Mouse (Mus musculus) fibroblast of lung, adult 2 months (primary cell): Measurements from ENCODE around the gene Zkscan14.
"Not testable (repeated sequence)": the region's sequence is repeated elsewhere in the genome, so short reads cannot be mapped to it uniquely, and the experiment has no call there.

ENCODE experiments used
- DNase-seq: peaks from one replicate; pipeline ENCODE4 v3.0.0-alpha.2; 2011; ENCODE audit warnings: low read depth

The Zkscan14 gene

GRCm38 (mm10) chr5:145201321-145201991, at the start of gene Zkscan14:
Zkscan14 (minus strand) TSS chr5:145201868.
- peak; percentile 62 for DNase-seq

GRCm38 (mm10) chr5:145249520-145249919, 47.9 kb upstream of the Zkscan14 start:
- DNase-seq = no peak

GRCm38 (mm10) chr5:145234636-145235035, 33.0 kb upstream of the Zkscan14 start:
- no peak for DNase-seq

- peak; percentile 30 for DNase-seq
Observed at GRCm38 (mm10) chr5:145231893-145232411, 30.3 kb upstream of the Zkscan14 start.

- peak; percentile 95 for DNase-seq
Observed at GRCm38 (mm10) chr5:145231367-145231871, 29.8 kb upstream of the Zkscan14 start, which contains the start of gene Zfp655. Zfp655 (plus strand) TSS chr5:145231715.

GRCm38 (mm10) chr5:145230641-145231040, 29.0 kb upstream of the Zkscan14 start:
- no peak for DNase-seq

- DNase-seq = not testable (repeated sequence)
Observed at GRCm38 (mm10) chr5:145229283-145229682, 27.6 kb upstream of the Zkscan14 start.

GRCm38 (mm10) chr5:145226453-145226852, 24.8 kb upstream of the Zkscan14 start:
- DNase-seq = no peak

DNA sequence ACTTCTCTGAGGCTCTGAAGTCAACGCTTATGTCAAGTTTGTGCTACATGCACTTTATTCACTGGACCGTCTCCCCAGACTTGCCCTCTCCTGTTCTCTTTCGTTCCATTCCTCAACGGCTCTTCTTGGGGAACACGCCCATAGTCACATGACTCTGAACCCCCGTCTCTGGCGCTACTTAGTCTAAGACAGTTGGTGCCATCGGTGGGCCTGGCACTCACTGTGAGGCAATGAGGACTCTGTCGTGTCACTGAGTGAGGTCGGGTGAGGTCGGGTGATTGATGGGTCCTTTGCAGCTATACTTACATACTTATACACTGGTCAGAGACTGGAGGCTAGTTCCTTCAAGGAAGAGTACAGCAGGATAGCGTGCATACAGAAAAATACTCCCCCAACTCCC, 21.7 kb upstream of the Zkscan14 start:
- no peak for DNase-seq

GRCm38 (mm10) chr5:145222840-145223239, 21.2 kb upstream of the Zkscan14 start:
- DNase-seq = no peak

GRCm38 (mm10) chr5:145219981-145220380, 18.3 kb upstream of the Zkscan14 start:
- no peak for DNase-seq

DNA sequence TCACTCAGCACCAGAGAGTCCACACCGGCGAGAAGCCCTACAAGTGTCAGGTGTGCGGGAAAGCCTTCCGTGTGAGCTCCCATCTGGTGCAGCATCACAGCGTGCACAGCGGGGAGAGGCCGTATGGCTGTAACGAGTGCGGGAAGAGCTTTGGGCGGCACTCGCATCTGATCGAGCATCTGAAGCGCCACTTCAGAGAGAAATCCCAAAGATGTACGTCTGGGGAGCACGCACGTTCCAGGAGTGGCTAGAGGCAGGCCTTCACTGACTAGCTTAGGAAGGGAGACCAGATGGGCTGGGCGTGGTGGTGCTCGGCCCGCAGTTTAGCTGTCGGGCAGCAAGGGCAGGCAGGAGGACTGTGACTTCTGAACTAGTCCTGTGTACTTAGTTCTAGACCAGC, 17.0 kb upstream of the Zkscan14 start:
- no peak for DNase-seq

- no peak for DNase-seq
Observed at GRCm38 (mm10) chr5:145218206-145218605, 16.5 kb upstream of the Zkscan14 start.

GRCm38 (mm10) chr5:145217746-145218145, 16.1 kb upstream of the Zkscan14 start:
- DNase-seq = no peak

DNA sequence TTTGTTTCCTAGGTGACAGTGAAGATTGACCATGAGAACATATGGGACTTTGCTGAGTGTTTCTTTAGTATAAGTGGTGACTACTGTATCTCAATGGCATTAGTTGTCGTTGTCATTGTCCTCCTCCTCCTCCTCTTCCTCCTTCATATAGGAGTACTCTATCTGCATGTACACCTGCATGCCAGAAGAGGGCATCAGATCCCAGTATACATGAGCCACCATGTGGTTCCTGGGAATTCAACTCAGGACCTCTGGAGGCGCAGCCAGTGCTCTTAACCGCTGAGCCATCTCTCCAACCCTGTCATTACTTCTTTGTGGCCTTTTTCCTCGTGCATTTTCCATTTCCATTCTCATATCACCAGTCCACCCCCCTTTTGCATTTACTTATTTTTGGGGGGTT, 13.0 kb upstream of the Zkscan14 start:
- DNase-seq = no peak

- DNase-seq = no peak
Observed at GRCm38 (mm10) chr5:145213505-145213904, 11.8 kb upstream of the Zkscan14 start.

DNA sequence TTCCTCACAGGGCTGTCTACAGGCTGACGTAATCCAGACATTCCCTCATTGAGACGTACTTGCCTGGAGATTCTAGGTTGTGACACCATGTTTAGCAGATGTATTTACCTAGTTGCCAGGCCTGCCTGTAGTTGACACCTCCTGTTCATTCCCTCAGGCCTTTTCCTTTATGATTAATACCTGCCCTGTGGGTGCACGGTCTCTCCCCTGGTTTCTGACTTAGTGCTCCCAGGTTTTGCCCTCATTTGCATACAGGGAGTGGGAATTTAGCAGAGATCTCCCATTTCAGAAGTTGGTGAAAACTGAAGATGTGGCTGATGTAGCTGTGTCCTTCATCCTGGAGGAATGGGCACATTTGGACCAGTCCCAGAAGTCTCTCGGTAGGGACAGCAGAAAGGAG, 10.5 kb upstream of the Zkscan14 start:
- DNase-seq = no peak

- no peak for DNase-seq
Observed at GRCm38 (mm10) chr5:145211340-145211739, 9.7 kb upstream of the Zkscan14 start.

DNA sequence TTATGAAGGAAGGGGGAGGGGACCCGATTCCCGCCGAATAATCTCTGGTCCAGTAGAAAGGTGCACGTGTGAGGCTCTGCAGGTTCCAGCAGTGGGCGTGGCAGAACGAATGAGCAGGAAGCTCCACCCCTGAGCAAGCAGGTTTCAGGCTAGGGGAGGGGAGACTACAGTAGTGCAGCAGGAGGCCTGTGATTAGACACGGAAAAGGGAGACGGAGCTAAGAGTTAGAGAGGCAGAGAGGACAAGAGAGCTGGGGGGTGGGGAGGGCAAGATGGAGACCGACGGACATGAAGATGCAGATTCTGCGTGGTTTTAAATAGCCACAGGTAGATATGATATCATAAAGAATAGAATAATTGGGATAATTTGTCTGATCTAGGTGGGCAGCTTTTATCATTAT, 6.7 kb upstream of the Zkscan14 start:
- DNase-seq = not testable (repeated sequence)

- no peak for DNase-seq
Observed at GRCm38 (mm10) chr5:145207954-145208353, 6.3 kb upstream of the Zkscan14 start.

DNA sequence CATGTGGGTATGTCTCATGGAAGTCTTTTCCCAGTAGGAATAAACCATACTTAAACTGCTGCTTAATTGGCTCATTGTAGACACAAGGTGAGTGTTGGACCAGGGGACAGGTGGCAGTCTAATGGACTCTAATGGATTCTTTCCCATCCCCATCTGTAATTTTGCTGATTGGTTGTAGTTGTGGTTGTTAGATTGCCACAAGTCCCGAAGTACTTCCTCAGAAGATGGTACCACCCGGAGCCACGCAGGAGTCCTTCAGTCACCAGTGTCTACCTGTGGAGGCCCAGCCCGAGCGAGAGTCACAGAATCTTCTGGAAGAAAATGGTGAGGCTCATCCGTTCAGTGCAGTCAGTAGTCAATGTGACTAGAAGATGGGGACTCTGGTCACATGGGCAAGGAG, 5.7 kb upstream of the Zkscan14 start:
- DNase-seq = no peak

- peak; percentile 15 for DNase-seq
Observed at GRCm38 (mm10) chr5:145205041-145205440, 3.4 kb upstream of the Zkscan14 start.

DNA sequence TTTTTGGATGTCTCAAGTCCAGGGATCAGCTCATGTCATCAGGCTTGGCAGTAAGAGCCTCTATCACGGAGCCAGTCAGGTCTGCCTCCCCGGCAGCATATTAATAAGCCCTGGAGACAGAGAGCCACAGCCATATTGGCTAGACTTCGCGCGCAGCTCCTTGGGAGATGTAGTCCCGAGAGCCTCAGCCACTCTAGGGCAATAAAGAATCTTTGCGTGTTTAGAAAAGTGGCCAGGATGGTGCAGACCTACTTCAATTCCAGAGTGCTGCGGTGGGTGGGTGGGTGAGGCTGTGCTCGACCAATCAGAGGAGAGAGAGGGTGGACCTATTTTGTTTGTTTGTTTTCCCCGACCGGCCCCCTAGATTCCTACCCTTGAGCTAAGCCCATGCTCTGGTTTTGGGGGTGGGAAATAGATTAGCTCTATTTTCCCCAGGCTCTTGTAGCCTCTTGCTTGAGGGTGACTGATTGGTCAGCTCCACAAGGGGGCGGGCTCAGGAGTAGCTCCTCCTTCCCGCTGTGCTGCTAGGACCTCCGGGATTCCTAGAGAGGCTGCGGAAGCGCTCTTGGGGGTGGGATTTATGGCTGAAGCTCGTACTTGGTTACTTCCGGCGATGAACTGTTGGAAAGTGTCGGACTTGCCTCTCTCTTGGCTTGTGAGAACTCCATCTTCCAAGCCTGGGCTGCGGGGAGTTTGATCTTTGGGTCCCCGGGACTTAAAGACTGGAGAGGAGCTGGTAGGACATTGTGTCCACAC, 2.4 kb upstream of the Zkscan14 start, which contains the start of gene Zkscan5:
TSS of gene Zkscan5 (plus strand) at position 627 of the 756 bp plus-strand sequence.
- DNase-seq = peak; percentile 98
